Mouse (Mus musculus) layer of hippocampus, adult 18-20 months (tissue): ENCODE data around the gene Poc1b. TPM values are rescaled to one million over a fixed set of nuclear protein-coding genes. Genes with fewer than 3 reads are reported as not detected.

ENCODE experiments used
- total RNA-seq, 2 experiments: library from RNA; stranded (reverse); gene quantifications; 2 replicates each; pipeline ENCODE4 v1.2.3; 2021

Gene Poc1b
- total RNA-seq, 2 experiments from 2014 or later = 6.7 to 7.3 TPM

Other genes with a start within 250 kb of the Poc1b start
- gene Atp2b1, start 192.6 kb upstream of the Poc1b start, total RNA-seq = 1,000 to 10,000 TPM in 1 of 2 experiments, 100 to 1,000 TPM in 1; 905 to 1,057 TPM
- 1 to 10 TPM; 2.7 to 3.1 TPM for gene Galnt4, start 1.1 kb downstream of the Poc1b start, total RNA-seq
- gene Phxr2, start 19.3 kb downstream of the Poc1b start, total RNA-seq = not detected
- gene Dusp6, start 156.2 kb downstream of the Poc1b start, total RNA-seq = 10 to 100 TPM; 80.3 to 83.0 TPM